Mouse (Mus musculus): ENCODE results near the gene Cdk1.

- TF ChIP-seq POLR2A (IDR thresholded peaks at IDR 0.05; ENCODE audit: low read depth, low read length) (no peak), CTCF (IDR thresholded peaks at IDR 0.05; ENCODE audit: extremely low read depth, insufficient read depth, insufficient read length, insufficient replicate concordance) (no peak)
Observed at GRCm38 (mm10) chr10:69372061-69372460, 19.3 kb upstream of the Cdk1 start.
